Mouse (Mus musculus): ENCODE results near the gene Bag3.

Bag3 gene

GRCm38 (mm10) chr7:128537676-128538075 lies 14.3 kb downstream of the Bag3 start:
- DNase-seq (ENCODE audit: low spot score in 2 of 2): no peak

DNA sequence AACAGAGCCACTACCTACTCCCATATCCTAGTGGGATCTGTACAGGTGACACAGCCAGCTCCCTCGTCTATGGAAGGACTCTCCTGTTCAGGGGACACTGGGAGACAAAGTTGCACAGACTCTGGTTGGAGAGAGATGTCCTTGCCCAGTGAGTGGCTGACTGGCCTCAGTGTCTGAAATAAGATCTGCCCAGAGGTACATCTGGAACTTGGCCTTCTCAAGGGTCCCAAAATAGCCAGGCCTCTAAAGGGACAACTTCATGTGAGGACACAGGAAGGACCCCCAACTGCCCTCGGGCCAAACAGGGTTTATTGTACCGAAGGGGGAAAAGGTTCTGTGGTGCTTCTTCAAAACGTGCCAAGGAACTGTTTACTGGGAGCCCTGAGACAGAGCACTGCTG lies 14.8 kb downstream of the Bag3 start:
- no peak for DNase-seq (ENCODE audit: low spot score in 2 of 2)

GRCm38 (mm10) chr7:128538769-128539168 lies 15.4 kb downstream of the Bag3 start:
- no peak for DNase-seq (ENCODE audit: low spot score in 2 of 2)

DNA sequence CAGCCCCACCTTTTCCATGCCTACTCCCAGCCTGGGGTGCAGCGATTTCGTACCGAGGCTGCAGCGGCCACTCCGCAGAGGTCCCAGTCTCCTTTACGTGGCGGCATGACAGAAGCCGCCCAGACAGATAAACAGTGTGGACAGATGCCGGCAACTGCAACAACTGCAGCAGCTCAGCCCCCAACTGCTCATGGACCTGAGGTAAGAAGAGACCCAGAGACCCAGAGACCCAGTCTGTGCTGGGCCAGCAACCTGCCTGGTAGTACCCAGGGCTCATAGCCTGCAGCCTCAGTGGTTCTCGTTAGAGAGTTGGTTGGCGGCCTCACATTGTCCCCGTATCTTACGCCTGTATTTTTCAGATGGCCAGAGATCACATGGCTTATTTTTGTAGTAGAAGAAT lies 16.7 kb downstream of the Bag3 start:
- no peak for DNase-seq (ENCODE audit: low spot score in 2 of 2)

DNA sequence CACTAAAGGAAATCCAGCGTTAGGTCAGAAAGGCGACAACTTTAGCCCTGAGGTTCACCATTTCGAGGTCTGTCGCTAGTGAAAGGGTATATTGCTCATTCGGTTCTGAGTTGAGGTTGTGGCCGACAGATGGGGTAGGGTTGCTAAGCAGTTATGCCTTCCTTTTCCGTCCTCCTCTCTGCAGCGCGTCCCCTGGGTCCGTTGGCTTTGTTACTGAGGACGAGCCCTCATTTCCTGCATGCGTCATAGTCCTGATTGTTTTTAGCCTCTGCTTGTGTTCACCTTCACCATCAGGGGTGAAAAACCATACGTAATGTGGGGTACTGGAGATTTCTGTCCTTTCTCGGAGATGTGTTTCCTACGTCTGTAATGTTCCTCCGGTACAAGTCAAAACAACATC lies 17.3 kb downstream of the Bag3 start:
- DNase-seq (ENCODE audit: low spot score in 2 of 2): no peak

- peak in 1 of 2 experiments; percentile 60 for DNase-seq (ENCODE audit: low spot score in 2 of 2)
Measured at GRCm38 (mm10) chr7:128541186-128541585, 17.8 kb downstream of the Bag3 start.

- DNase-seq (ENCODE audit: low spot score in 2 of 2): no peak
Measured at GRCm38 (mm10) chr7:128541771-128542170, 18.4 kb downstream of the Bag3 start.

- no peak for DNase-seq (ENCODE audit: low spot score in 2 of 2)
Measured at GRCm38 (mm10) chr7:128542488-128542887, 19.1 kb downstream of the Bag3 start.

GRCm38 (mm10) chr7:128543148-128543855 lies 19.9 kb downstream of the Bag3 start:
- DNase-seq (ENCODE audit: low spot score in 2 of 2): no peak

DNA sequence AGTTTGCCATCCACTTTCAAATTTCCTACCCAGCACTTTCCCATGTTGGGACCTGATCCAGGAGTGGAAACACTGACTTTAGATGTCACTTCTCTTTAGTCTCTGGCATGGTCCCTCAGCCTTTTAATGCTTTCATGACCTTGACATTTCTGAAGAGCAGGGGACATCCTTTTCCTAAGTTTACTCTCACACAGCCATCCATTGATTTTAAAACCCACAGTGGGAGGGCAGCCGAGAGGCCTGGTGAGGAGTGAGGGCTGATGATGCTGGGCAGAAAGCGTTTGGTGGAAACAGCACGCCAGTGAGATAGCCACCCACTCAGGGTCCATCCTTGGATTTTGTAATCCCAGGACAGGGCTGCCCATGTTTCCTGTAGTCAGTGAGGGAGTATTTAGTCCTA lies 20.5 kb downstream of the Bag3 start:
- DNase-seq (ENCODE audit: low spot score in 2 of 2): no peak

DNA sequence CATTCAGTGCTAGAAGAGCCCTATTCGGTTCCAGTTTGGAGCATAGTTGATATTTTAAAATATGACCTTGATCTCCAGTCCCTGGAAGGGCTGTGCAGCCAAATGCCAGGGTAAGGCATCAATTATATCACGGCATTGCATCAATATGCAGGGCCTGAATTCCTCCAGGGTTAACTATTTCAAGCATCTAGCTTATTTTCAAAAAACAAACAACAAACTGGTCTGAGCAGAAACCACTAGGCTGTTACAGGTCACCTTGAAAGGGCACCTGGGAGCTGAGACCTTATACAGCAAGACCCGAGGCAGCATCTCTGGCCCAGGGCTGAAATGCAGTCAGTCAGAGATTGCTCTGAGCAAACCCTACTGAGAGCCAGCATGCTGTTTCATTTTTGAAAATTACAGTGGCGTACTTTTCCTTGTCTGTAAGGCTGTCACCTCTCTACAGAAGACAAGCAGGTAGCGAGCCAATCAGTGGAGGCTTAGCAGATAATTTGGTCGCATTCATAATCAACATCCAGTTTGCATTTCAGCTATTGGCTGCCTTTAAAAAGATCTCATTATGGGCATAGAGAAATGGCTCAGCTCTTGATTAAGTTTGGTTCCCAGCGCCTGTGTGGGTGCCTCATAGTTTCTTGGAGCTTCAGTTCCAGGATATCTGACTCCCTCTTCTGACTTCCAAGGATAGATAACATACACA lies 21.3 kb downstream of the Bag3 start:
- DNase-seq (ENCODE audit: low spot score in 2 of 2): no peak

GRCm38 (mm10) chr7:128546031-128546430 lies 22.6 kb downstream of the Bag3 start:
- DNase-seq (ENCODE audit: low spot score in 2 of 2): no peak

DNA sequence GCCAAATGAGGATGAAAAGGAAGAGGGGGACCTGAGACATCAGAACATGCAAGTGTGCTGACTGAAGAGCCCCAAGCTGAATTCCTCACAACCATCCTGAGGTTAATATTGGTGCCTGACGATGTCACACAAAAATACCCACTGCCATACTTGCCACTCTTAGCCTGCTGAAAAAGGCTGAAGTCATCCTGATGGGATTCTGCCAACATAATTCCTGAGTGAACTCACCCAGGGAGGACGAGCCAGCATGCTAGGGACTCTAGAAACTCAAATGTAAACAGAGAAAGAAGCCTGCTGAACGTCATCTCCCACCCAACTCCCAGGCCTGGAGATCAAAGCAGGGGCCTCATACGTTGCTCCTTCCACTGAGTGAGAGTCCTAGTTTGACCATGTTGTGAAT lies 25.7 kb downstream of the Bag3 start:
- no peak for DNase-seq (ENCODE audit: low spot score in 2 of 2)

DNA sequence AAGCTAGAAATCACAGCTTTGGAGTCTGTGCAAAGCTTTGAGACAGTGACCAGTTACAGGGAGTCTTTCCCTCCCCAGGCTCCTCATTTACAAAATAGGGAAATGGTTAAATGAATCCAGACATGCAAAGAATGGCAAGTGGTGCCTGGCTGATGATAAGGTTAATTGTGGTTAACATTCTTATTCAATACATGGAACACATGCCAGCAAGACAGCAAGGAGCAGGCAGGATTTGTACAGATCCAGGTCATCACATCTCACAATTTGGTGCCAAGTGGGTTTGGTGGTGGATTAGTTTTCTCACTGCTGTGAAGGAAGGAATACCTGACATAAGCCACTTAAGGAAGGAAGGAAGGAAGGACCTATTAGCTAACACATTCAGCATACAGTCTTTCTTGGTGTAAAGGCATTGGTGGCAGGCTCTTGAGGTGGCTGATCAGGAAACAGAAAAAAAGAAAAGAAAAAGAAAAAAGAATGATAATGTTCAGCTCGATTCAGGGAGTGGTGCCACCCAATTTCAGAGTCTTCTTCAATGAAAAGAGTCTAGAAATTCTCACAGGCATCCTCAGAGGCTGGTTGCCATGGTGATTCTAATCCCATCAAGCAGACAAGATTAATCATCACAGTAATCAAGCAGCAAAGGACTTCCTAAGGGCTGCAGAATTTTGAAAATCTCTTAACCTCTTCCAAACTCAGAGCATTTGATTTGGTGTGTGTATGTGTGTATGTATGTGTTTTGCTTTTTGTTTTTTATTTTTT lies 27.1 kb downstream of the Bag3 start:
- DNase-seq (ENCODE audit: low spot score in 2 of 2): no peak

DNA sequence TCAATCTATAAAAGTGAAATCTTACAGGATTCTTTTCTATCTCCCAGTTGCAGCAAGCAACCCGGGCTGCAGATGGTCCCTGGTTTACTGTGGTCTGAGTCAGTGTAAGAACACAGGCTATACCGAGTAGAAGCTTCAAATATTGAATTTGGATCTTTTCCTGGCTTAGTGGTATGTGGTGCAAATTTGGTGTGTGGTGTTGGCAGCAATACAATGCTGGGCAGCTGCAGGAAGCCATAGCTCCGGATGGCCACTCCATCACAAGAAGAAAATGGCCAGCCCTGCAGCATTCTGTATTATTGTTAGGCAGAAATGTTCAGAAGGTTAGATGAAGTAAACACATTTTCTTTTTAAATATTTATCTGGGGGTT lies 27.7 kb downstream of the Bag3 start:
- DNase-seq (ENCODE audit: low spot score in 2 of 2): no peak

GRCm38 (mm10) chr7:128553105-128553705 lies 29.8 kb downstream of the Bag3 start:
- DNase-seq (ENCODE audit: low spot score in 2 of 2): no peak

DNA sequence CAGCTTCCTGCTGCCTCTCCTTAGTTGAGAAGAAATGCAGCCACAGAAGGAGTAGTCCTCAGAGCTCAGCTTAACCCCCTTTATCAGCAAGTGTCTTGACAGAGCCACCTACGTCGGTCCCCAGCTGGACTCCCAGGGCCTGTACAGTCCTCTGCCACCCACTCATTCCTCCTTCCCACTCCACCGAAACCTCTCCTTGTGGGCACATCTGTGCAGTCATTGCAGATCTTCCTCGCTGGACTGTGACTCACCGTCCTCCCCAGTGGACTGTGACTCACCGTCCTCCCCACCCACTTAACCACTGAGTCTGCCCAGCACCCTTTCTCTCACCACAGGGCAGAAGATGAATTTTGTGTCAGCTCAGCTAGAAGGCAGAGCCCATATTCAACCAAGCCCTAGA lies 31.1 kb downstream of the Bag3 start:
- DNase-seq (ENCODE audit: low spot score in 2 of 2): no peak

GRCm38 (mm10) chr7:128555141-128555750 lies 31.8 kb downstream of the Bag3 start:
- no peak for DNase-seq (ENCODE audit: low spot score in 2 of 2)

GRCm38 (mm10) chr7:128556923-128557430 lies 33.6 kb downstream of the Bag3 start:
- DNase-seq (ENCODE audit: low spot score in 2 of 2): no peak

DNA sequence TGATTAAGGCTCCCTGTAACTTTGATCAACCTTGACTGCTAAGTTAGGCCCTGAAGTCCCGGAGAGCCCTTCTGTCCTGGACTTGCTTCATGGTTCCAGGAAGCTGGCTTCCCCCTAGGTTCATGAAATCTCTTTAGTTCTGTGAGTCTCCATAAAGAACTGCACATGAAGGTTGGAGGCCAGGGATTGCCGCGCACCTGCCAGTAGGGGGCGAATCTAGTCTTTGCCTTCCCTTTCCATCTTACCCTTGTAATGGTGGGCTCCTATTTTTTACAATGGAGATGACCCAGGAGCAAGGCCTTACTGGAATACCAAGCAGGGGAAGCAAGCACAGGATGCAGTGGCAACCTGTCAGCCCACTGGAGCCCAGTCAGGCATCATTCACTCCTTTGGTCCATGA lies 40.0 kb downstream of the Bag3 start:
- DNase-seq (ENCODE audit: low spot score in 2 of 2): no peak

- no peak for DNase-seq (ENCODE audit: low spot score in 2 of 2)
Measured at GRCm38 (mm10) chr7:128566311-128566710, 42.9 kb downstream of the Bag3 start.
